Mouse (Mus musculus): ENCODE results near the gene Tmco2. TPM values are rescaled to one million over a fixed set of nuclear protein-coding genes. Genes with fewer than 3 reads are reported as not detected.

The Tmco2 gene
- polyA plus RNA-seq (2014; fragmentation: Illumina TruSeq; extraction: RNeasy Lipid Tissue Mini Kit (QIAGEN cat#74804); ENCODE audit: low read depth, low replicate concordance) = not detected

DNA sequence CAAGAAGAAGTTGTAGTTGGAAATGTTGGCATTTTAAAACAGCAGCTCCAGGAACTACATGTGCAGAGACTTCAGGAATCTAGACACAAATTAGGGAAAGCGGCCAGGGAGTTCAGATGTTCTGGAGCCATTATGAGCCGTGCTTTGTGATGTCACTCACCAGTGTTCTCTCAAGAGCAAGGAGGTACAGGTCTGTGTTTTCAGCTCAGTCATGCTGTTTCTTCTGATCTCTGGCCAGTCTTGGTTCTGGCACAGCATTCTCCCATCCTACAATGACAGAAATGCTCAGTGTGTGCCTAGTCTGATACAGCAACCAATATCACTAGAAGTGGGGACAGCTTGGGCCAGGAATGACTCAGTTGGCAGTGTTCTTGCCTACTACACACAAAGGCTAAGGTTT, at the start of gene Tmco2:
Tmco2 (minus strand) TSS at position 101 of the 400 bp plus-strand sequence.

DNA sequence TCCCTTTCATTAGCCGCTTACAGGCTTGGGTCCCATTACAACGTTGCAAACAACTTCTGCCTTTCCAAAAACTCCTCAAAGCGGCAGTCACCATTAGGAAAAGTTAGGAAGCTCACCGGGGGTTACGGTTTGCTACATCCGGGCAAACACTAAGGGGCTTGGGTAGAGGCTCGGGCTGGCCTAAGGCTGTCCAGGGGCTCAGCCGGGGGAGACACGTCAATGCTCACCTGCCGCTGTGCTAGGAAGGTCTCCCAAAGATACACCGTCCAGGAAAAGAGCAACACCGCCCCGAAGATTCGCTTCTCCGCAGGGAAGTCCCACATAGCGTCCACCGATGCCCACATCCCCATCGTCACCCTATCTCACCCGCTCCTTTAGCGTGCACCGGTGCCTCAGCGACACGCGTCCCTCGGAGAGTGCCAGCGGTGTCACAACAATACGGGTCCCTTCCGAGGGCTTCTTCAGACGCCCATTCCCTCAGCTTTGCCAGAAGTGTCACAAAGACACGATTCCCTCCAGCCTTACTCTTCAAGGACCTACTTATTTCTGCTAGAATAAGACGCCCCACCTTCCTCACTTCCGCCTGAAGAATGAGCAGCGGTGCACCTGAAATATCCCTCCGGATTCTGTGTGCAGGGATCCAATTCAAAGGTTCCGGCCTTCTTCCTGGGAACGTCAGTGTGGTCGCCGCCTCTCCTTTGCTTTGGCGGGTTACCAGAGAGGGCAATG, 11.2 kb downstream of the Tmco2 start, which contains the start of gene Zmpste24:
Zmpste24 (minus strand) TSS at position 592 of the 729 bp plus-strand sequence.

Other genes with a start within 250 kb of the Tmco2 start
- gene Exo5, start 184.2 kb downstream of the Tmco2 start, polyA plus RNA-seq (2014; fragmentation: Illumina TruSeq; extraction: RNeasy Lipid Tissue Mini Kit (QIAGEN cat#74804); ENCODE audit: low read depth, low replicate concordance) = 3.1 TPM
- 0.79 TPM for gene Zfp69, start 157.5 kb downstream of the Tmco2 start, polyA plus RNA-seq (2014; fragmentation: Illumina TruSeq; extraction: RNeasy Lipid Tissue Mini Kit (QIAGEN cat#74804); ENCODE audit: low read depth, low replicate concordance)
- gene Smap2, start 92.0 kb downstream of the Tmco2 start, polyA plus RNA-seq (2014; fragmentation: Illumina TruSeq; extraction: RNeasy Lipid Tissue Mini Kit (QIAGEN cat#74804); ENCODE audit: low read depth, low replicate concordance) = 24.1 TPM
- not detected for gene Col9a2, start 69.8 kb downstream of the Tmco2 start, polyA plus RNA-seq (2014; fragmentation: Illumina TruSeq; extraction: RNeasy Lipid Tissue Mini Kit (QIAGEN cat#74804); ENCODE audit: low read depth, low replicate concordance)
- 89.1 TPM for gene Zmpste24, start 11.0 kb downstream of the Tmco2 start, polyA plus RNA-seq (2014; fragmentation: Illumina TruSeq; extraction: RNeasy Lipid Tissue Mini Kit (QIAGEN cat#74804); ENCODE audit: low read depth, low replicate concordance)
- gene Rlf, start 105.9 kb upstream of the Tmco2 start, polyA plus RNA-seq (2014; fragmentation: Illumina TruSeq; extraction: RNeasy Lipid Tissue Mini Kit (QIAGEN cat#74804); ENCODE audit: low read depth, low replicate concordance) = 9.5 TPM
- not detected for gene Gm12888, start 215.7 kb upstream of the Tmco2 start, polyA plus RNA-seq (2014; fragmentation: Illumina TruSeq; extraction: RNeasy Lipid Tissue Mini Kit (QIAGEN cat#74804); ENCODE audit: low read depth, low replicate concordance)

All from liver, adult 10 weeks (tissue).